Mouse (Mus musculus): Measurements from ENCODE around the gene Pstpip1.

Pstpip1 gene

GRCm38 (mm10) chr9:56106274-56107072 is 16.7 kb downstream of the Pstpip1 start:
- in situ Hi-C loops (cut with MboI): no loop called here

DNA sequence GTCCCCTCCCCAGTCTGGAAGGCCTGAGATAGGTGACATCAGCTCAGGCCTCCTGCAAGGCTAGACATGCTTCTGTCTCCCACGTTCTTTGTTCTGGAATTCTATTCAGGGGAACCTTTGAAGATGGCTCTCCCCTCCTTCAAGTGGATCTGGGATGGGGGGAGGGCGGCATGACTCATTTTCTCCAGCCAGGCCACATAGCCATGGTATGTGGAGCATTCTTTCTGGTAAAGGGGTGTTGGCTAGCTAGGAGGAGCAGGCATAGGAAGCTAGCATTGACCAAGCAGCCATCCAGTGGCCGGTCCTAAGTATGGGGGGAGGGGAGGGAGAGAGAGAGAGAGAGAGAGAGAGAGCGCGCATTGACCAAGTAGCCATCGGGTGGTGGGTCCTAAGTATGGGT is 17.8 kb downstream of the Pstpip1 start:
- in situ Hi-C loops (cut with MboI): no loop called here

GRCm38 (mm10) chr9:56108174-56108573 is 18.4 kb downstream of the Pstpip1 start:
- in situ Hi-C loops (cut with MboI): no loop called here

- in situ Hi-C loops (cut with MboI): no loop called here
Observed at GRCm38 (mm10) chr9:56118091-56118490, 28.3 kb downstream of the Pstpip1 start.

- in situ Hi-C loops (cut with MboI): no loop called here
Observed at GRCm38 (mm10) chr9:56118582-56118981, 28.8 kb downstream of the Pstpip1 start.

- in situ Hi-C loops (cut with MboI): no loop called here
Observed at GRCm38 (mm10) chr9:56119651-56120050, 29.9 kb downstream of the Pstpip1 start.

DNA sequence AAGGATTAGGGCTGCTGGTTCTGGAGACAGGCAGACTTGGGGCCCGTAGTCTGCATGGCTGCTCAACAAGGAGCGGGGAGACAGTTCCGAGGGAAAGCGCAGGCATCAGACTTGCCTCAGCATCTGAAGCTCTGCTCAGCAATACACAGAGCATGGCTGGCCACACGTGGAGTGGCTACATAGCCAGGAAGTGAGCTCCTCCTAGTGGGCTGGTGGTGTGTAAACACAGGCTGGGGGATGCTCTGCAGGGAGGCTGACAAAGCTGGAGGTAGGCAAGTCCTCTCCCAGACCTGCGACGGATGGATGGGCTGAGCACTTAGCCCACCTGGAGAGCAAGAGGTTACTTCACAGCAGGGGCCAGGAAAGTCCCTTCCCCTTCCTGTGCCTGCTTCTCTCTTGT is 31.3 kb downstream of the Pstpip1 start:
- in situ Hi-C loops (cut with MboI): no loop called here

DNA sequence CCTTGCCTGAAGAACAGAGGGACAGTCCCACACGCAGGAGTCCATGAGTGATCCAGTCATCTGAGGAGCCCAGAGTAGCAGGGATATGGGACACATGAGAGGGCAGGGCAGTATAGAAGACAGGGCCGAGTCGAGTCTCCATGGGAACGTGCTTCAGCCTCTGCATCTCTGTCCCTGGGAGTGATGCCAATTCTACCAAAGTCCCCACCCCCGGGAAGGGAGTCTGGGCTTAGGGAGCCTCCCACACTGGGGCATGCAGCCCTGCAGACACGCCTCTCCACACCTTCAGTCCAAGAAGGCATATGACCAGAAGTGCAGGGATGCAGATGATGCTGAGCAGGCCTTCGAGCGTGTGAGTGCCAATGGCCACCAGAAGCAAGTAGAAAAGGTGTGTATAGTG is 33.2 kb downstream of the Pstpip1 start:
- in situ Hi-C loops (cut with MboI): no loop called here

GRCm38 (mm10) chr9:56123613-56124012 is 33.9 kb downstream of the Pstpip1 start:
- in situ Hi-C loops (cut with MboI): no loop called here

DNA sequence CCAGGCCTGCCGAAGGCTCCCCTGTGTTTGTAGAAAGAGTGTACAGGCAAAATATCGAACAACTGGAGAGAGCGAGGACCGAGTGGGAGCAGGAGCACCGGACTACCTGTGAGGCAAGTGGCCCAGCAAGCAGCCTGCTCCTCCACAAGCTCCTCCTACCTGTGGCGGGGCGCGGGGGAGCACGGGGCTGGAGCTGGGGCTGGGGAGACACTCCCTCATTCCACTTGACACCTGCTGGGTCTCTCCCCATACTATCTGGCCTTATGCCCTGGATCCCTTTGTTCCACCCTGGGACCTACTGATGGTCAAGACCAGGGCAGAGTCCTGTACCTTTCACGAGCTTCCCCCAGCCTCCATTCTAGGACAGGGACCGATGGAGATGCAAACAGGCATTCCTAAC is 34.8 kb downstream of the Pstpip1 start:
- in situ Hi-C loops (cut with MboI): no loop called here

- in situ Hi-C loops (cut with MboI): no loop called here
Observed at GRCm38 (mm10) chr9:56126453-56127173, 36.9 kb downstream of the Pstpip1 start.

DNA sequence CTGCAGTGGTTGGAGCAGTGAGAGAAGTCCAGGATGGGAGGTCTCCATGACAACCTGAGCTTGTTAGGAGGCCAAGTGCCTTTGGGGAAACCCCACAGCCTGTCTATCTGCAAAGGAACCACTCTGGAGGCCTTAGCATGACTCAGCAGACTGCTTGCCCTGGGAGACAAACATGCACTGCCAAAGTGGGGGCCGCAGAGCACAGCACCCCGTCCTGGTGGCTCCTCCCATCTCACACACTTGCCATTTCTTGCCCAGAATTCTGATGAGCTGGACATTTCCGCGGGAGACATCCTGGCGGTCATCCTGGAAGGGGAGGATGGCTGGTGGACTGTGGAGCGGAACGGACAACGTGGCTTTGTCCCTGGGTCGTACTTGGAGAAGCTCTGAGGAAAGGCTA is 38.6 kb downstream of the Pstpip1 start:
- in situ Hi-C loops (cut with MboI): no loop called here

GRCm38 (mm10) chr9:56129951-56130350 is 40.2 kb downstream of the Pstpip1 start:
- in situ Hi-C loops (cut with MboI): no loop called here

DNA sequence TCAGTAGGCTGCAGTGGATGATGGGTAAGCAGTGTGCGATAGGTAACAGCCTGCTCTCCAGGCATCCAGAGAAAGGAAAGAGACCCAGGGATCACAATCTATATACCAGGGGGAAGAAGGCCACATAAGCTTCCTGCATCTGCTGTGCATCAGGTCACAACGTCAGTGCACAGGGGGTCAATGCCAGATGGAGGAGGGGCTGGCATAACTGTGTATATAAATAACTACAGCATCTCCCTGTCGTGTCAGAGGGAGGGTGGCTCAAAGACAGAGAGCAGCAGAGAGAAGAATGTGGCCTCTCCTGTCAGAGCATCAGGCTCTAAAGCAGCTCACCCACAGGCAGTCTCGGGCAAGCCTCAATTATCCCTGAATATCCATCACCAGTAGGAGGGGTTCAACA is 40.8 kb downstream of the Pstpip1 start:
- in situ Hi-C loops (cut with MboI): no loop called here

GRCm38 (mm10) chr9:56131813-56132525 is 42.2 kb downstream of the Pstpip1 start:
- in situ Hi-C loops (cut with MboI): no loop called here

DNA sequence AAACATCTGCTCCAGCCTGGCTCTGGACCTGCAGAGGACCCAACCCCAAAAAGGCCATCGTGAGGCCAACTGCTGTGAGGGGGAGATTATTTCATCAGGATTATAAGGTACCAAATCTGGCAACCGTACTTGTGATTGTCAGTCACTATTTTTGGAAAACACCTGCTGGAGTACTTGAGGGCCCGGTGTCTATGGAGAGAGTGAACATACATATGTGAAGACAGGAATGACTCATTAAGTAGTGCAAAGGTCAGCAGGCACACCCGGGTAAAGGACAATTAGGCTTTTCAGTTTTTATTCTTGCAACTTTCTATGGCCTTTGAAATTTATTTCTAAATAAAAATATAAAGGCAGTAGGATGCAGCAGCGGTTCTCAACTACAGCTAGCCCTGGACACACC is 44.2 kb downstream of the Pstpip1 start:
- in situ Hi-C loops (cut with MboI): no loop called here

- in situ Hi-C loops (cut with MboI): no loop called here
Observed at GRCm38 (mm10) chr9:56134614-56135013, 44.9 kb downstream of the Pstpip1 start.

- in situ Hi-C loops (cut with MboI): no loop called here
Observed at GRCm38 (mm10) chr9:56135590-56136197, 45.9 kb downstream of the Pstpip1 start.

- in situ Hi-C loops (cut with MboI): no loop called here
Observed at GRCm38 (mm10) chr9:56141776-56142175, 52.0 kb downstream of the Pstpip1 start.

- in situ Hi-C loops (cut with MboI): no loop called here
Observed at GRCm38 (mm10) chr9:56144366-56145003, 54.7 kb downstream of the Pstpip1 start.

DNA sequence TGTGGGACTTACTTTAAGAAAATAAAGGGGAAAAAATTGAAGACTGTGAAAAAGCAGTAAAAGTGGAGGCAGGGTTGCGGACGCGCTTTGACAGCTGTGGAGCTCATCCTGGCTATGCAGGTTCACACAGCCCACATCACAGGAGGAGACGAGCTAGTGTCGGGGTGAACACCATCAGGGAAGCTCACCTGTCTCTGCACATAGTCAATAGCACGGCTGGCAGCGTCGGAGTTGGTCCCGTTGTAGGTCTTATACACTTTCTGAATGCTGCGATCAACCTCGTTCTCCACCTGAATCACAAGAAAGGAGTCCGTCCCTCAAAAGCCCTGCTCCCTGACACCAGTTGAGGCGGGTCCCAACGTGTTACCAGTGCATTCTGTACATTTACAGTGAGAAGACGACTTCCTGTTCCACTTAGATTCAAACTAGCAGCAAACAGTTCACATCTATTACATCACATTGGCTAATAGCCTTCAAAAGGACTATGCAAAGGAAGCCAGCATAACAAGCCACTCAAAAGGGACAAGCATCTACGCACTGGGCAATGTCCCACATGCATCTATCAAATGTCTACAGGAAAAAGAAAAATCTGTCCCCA is 56.7 kb downstream of the Pstpip1 start:
- in situ Hi-C loops (cut with MboI): no loop called here
